Mouse (Mus musculus) brown adipose tissue, adult 24 weeks (tissue): Measurements from ENCODE around the gene Armc10. TPM values are rescaled to one million over a fixed set of nuclear protein-coding genes. Genes with fewer than 3 reads are reported as not detected.
"Not testable (repeated sequence)": the region's sequence is repeated elsewhere in the genome, so short reads cannot be mapped to it uniquely, and the experiment has no call there.

Source experiments
- H3K27ac ChIP-seq: fragments of 200-500 bp; replicated peaks from 2 replicates; pipeline ENCODE4 v1.5.1; 2012; ENCODE audit warnings: low read depth, mild to moderate bottlenecking, low read length
- H3K4me1 ChIP-seq: fragments of 200-500 bp; 2 replicates; pipeline ENCODE4 v1.6.1; 2012; ENCODE audit warnings: low read length, mixed read lengths; ENCODE audit not compliant: control insufficient read depth, insufficient read depth, insufficient read length
- H3K4me3 ChIP-seq: fragments of 200-500 bp; 2 replicates; pipeline ENCODE4 v1.5.1; 2012; ENCODE audit warnings: low read depth, mild to moderate bottlenecking, low read length, moderate library complexity; ENCODE audit not compliant: insufficient read depth
- polyA plus RNA-seq: library from polyadenylated mRNA; stranded (reverse); fragments of >200 nt; gene quantifications from 2 replicates; pipeline ENCODE4 v1.2.4, GENCODE M21; 2012; ENCODE audit not compliant: missing spikeins, insufficient read depth, insufficient read length

The Armc10 gene
- polyA plus RNA-seq = 7.4 and 11.3 TPM in 2 replicates

GRCm38 (mm10) chr5:21645439-21646132 is at the start of gene Armc10, which contains the start of gene Fbxl13:
TSS of gene Armc10 (plus strand) at chr5:21645813.
TSS of gene Fbxl13 (minus strand) at chr5:21645634.
- Histone ChIP-seq H3K27ac (no peak within 1 kb of the TSS), H3K4me1 (peaks cover 7% of the 10 kb centered on the region; the same call in 1 of the 2 replicates)

DNA sequence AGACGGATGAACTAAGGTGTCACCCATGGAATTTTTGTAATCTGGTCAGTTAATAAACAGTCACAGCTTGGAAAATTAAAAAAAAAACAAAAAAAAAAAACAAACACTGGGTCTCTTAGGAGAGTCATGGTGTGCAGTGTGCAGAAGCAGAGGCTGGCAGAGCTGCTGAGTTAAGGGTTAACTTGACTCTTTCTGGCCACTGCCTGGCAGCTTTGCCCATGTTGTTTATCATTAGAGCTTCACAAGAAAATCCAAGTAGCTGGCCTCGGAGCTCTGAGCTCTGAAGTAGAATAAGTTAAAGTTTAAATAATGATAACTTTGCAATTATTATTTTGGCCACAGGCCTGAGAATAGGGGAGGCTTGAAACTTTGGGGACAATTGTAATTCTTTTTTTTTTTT is 46.1 kb upstream of the Armc10 start:
- not testable (repeated sequence) for H3K4me1 ChIP-seq, H3K4me3 ChIP-seq, H3K27ac ChIP-seq

More at GRCm38 (mm10) chr5:21645439-21646132, at the start of gene Armc10, which contains the start of gene Fbxl13:
- H3K4me3 ChIP-seq = peak within 1 kb of the TSS; percentile 80

DNA sequence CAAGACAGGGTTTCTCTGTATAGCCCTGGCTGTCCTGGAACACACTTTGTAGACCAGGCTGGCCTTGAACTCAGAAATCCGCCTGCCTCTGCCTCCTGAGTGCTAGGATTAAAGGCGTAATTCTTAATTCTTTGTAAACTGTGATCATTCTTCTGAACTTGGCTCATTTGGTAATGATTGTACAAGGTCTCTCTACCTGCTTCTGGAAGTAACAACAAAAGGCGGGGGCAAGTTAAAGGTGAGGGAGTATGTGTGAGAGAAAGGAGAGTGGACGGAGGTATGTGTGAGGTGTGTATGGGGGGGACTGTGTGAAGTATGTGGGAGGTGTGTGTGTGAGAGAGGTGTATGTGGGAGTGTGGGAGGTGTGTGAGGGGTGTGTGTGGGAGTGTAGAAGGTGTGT is 45.7 kb upstream of the Armc10 start:
- no peak overlapping the region for H3K27ac ChIP-seq
- no peaks in the 10 kb centered on the region for H3K4me1 ChIP-seq
- no peak overlapping the region for H3K4me3 ChIP-seq

GRCm38 (mm10) chr5:21605936-21606335 is 39.7 kb upstream of the Armc10 start:
- Histone ChIP-seq H3K4me3 (no peak overlapping the region), H3K27ac (no peak overlapping the region), H3K4me1 (no peaks in the 10 kb centered on the region)

- H3K4me1 ChIP-seq = no peaks in the 10 kb centered on the region
- H3K27ac ChIP-seq = no peak overlapping the region
These were observed 37.0 kb upstream of the Armc10 start for GRCm38 (mm10) chr5:21608311-21609304.

DNA sequence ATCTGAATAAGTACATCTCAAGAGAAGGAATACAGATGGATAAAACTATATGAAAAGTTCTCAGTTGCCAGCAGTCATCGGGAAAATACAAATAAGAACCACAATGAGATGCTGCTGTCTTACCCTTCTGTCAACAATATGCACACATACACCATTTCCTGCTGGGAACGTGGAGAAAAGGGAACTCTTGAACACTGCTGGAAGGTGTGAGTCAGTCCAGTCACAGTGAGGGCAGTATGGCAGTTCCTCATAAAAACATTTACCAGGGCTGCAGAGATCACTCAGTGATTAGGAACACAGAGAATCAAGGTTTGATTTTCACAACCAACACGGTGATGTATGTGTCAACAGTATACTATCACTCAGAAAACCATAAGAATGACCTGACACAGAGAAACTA is 34.6 kb upstream of the Armc10 start:
- Histone ChIP-seq H3K4me1 (no peaks in the 10 kb centered on the region), H3K4me3 (no peak overlapping the region), H3K27ac (no peak overlapping the region)

More at GRCm38 (mm10) chr5:21608311-21609304, 37.0 kb upstream of the Armc10 start:
- H3K4me3 ChIP-seq = no peak overlapping the region

GRCm38 (mm10) chr5:21614299-21614698 is 31.3 kb upstream of the Armc10 start:
- not testable (repeated sequence) for H3K4me1 ChIP-seq, H3K27ac ChIP-seq, H3K4me3 ChIP-seq

GRCm38 (mm10) chr5:21616450-21617009 is 29.1 kb upstream of the Armc10 start:
- no peak overlapping the region for H3K27ac ChIP-seq
- no peak overlapping the region for H3K4me3 ChIP-seq
- H3K4me1 ChIP-seq = no peaks in the 10 kb centered on the region

DNA sequence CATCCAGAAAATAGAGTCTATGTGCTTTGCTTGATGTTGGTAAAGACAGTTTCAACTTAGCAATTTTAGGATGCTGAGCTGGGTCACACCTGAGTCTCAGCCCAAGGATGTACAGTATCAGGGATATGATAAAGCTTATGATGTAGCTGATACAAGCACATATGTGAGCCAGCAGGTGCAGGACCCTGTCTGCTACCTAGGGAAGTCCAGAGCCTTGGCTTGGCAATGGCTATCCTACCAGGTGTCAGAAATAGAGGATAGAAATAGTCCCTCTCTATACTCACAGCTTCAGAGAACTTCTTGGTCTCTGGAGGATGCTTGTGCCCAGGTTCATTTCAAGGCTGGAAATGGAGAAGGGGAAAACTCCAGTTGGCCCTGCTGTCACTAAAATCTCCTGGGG is 19.7 kb upstream of the Armc10 start:
- no peaks in the 10 kb centered on the region for H3K4me1 ChIP-seq
- no peak overlapping the region for H3K4me3 ChIP-seq
- no peak overlapping the region for H3K27ac ChIP-seq

- H3K4me3 ChIP-seq = no peak overlapping the region
- no peaks in the 10 kb centered on the region; the same call in 1 of the 2 replicates for H3K4me1 ChIP-seq
These were observed 4.7 kb upstream of the Armc10 start for GRCm38 (mm10) chr5:21640961-21641360.

GRCm38 (mm10) chr5:21643606-21644005 is 2.0 kb upstream of the Armc10 start:
- Histone ChIP-seq H3K4me3 (no peak overlapping the region), H3K4me1 (peaks cover 7% of the 10 kb centered on the region; the same call in 1 of the 2 replicates), H3K27ac (no peak overlapping the region)

More at GRCm38 (mm10) chr5:21640961-21641360, 4.7 kb upstream of the Armc10 start:
- H3K27ac ChIP-seq = no peak overlapping the region

GRCm38 (mm10) chr5:21644891-21645438 is 648 bp upstream of the Armc10 start:
- H3K27ac ChIP-seq = no peak overlapping the region

DNA sequence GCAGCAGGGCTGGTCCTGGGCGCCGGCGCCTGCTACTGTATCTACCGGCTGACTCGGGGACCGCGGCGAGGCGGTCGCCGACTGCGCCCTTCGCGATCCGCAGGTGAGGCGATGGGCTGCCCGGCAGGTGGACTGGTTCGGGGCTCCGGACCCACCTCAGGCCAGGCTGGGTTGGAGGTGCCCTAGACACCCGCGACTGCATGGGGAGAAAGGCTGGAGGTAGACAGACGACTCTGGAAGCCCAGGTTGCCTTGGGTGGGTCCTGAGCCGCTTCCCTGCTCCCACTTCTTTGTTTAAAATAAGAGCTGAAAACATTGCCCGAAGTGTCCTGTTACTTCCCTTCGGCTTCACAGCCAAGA is 499 bp downstream of the Armc10 start:
- Histone ChIP-seq H3K4me1 (peaks cover 7% of the 10 kb centered on the region; the same call in 1 of the 2 replicates), H3K4me3 (peak overlapping the region; percentile 80), H3K27ac (no peak overlapping the region)

More at GRCm38 (mm10) chr5:21644891-21645438, 648 bp upstream of the Armc10 start:
- Histone ChIP-seq H3K4me3 (peak overlapping the region; percentile 53), H3K4me1 (peaks cover 7% of the 10 kb centered on the region; the same call in 1 of the 2 replicates)

DNA sequence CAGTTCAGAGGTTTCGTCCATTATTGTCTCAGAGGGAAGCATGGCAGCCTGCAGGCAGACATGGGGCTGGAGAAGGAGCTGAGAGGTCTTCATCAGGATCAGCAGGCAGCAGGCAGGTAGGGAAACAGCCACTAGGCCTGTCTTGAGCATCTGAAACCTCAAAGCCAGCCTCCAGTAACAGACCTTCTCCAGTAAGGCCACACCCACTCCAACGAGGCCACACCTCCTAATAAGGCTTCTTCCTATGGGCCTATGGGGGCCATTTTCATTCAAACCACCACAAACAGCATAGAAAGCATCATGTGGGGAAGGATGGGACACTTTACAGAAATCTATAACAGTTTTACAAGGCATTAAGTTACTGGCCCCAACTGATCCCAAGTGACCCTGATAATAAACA is 5.1 kb downstream of the Armc10 start:
- H3K27ac ChIP-seq = no peak overlapping the region
- H3K4me1 ChIP-seq = 0 out of 2 replicates have a peak, but pooled peaks cover 7% of the 10 kb centered on the region
- H3K4me3 ChIP-seq = no peak overlapping the region
